In the genomic region with DNA sequence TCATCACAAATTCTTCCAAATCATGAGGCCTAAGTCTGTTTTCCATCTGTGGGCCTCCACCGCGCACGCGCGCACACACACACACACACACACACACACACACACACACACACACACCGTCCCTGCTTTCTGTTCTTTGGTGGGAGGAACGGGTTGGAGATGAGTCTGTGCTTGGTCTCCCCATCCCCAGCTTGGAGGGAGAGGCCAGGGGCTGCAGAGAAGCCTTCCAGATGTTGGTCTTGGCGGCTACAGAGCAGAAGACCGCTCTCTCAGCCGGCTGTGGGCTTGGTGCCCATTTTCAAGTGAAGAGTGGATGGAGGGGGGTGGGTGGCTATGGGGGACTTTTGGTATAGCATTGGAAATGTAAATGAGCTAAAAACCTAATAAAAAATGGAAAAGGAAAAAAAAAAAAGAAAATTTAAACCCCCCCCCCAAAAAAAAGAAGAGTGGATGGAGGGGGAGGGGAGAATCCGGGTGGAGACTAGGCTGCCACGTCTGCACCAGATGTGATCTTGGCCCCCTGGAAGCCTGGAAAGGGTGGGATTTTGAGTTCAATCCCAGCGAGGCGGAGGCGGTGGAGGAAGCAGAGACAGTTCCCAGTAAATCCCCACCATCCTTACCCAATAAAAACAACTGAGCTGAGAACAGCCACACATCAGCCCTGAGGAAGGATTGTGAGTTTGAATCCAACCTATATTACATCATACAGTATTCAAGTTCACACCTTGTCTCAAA, we compare ENCODE assay signal across 10 mouse cellular contexts. TPM values are rescaled to one million over a fixed set of nuclear protein-coding genes. Genes with fewer than 3 reads are reported as not detected.
DNase-seq lines count a peak whose midpoint lies in the region; ATAC-seq and TF ChIP-seq lines count a peak whose summit lies in the region.
"Had no signal": no experiment of that assay in that cellular context is flagged by ENCODE, and none has a peak within 500 bp of the region (broad histone marks: within the 10 kb centered on the region; RNA-seq: fewer than 3 reads in every experiment).

No protein-coding gene starts in this region.

- peak; percentile 54 to 62 for DNase-seq in heart, adult 2 months
- DNase-seq in ovary, postnatal 10 days (ENCODE audit: low spot score): peak; percentile 16
- no peak for DNase-seq in ovary, postnatal 14 days (ENCODE audit: low spot score)
- DNase-seq in heart, postnatal 36 days: peak; percentile 45 to 49
- peak; percentile 81 for DNase-seq in urinary bladder, postnatal 4 days (ENCODE audit: low spot score in 2 of 2)
- no peak for DNase-seq in layer of hippocampus, adult 9-11 months
- DNase-seq in layer of hippocampus, postnatal 10 days (ENCODE audit: low spot score in 2 of 2): no peak
- DNase-seq: embryo, embryonic 11 days; midbrain, embryonic 14.5 days had no signal

- H3K9ac ChIP-seq in heart, adult 2 months (ENCODE audit: low read depth, low read length): no peak overlapping the region
- no peak overlapping the region for H3K9ac ChIP-seq in heart, embryonic 11.5 days (ENCODE audit: low read depth, low read length)

- 50% methylated on average over 15 of the region's 15 CpGs for WGBS in heart, adult 2 months
- 58% methylated on average over 15 of the region's 15 CpGs for WGBS in heart, embryonic 11.5 days (ENCODE audit: insufficient replicate concordance)

- no peak overlapping the region for H3K4me2 ChIP-seq in heart, embryonic 11.5 days

- intact Hi-C loops in heart, adult 2 months (cut with DNase I): no loop called here
- intact Hi-C loops in heart, postnatal 36 days (cut with DNase I): no loop called here

- no peaks in the 10 kb centered on the region; the same call in 1 of the 2 replicates for H3K4me1 ChIP-seq in heart, adult 2 months (ENCODE audit: control insufficient read depth, insufficient read depth, low read length)
- peaks cover 6% of the 10 kb centered on the region; the same call in 1 of the 2 replicates for H3K4me1 ChIP-seq in heart, embryonic 11.5 days (ENCODE audit: control insufficient read depth, insufficient read depth, low read length)

- no peaks in the 10 kb centered on the region for H3K79me2 ChIP-seq in heart, adult 2 months (replicated peaks; ENCODE audit: control insufficient read depth, insufficient read depth, low read length)

- H3K36me3 ChIP-seq in heart, adult 2 months (ENCODE audit: control insufficient read depth, insufficient read depth, low read length): no peaks in the 10 kb centered on the region
- no peaks in the 10 kb centered on the region for H3K36me3 ChIP-seq in heart, embryonic 11.5 days (ENCODE audit: control insufficient read depth, insufficient read depth, low read length)

- no peak for ATAC-seq in heart, embryonic 11.5 days (replicated peaks; ENCODE audit: insufficient number of reproducible peaks, low FRiP score, low TSS enrichment)

- no peak for TF ChIP-seq EP300 in heart, adult 2 months (IDR thresholded peaks at IDR 0.05; ENCODE audit: insufficient read depth, low read depth, low read length)

- no peak overlapping the region for H3K4me3 ChIP-seq in heart, adult 2 months
- H3K4me3 ChIP-seq in heart, embryonic 11.5 days (ENCODE audit: low read depth, low read length): no peak overlapping the region

- H3K9me3 ChIP-seq in heart, embryonic 11.5 days (replicated peaks; ENCODE audit: control insufficient read depth, low read length): no peaks in the 10 kb centered on the region

- no peak overlapping the region for H3K27ac ChIP-seq in heart, adult 2 months
- no peak overlapping the region for H3K27ac ChIP-seq in heart, embryonic 11.5 days (ENCODE audit: low read depth, low read length)

- H3K27me3 ChIP-seq in heart, adult 2 months (ENCODE audit: control insufficient read depth, insufficient read depth, low read length): no peaks in the 10 kb centered on the region
- peaks cover 3% of the 10 kb centered on the region; the same call in 1 of the 2 replicates for H3K27me3 ChIP-seq in heart, embryonic 11.5 days (ENCODE audit: control insufficient read depth, insufficient read depth, low read length)

- no peak for TF ChIP-seq POLR2A in heart, adult 2 months (IDR thresholded peaks at IDR 0.05; ENCODE audit: insufficient read depth, low read depth, low read length)

- no peak for TF ChIP-seq CTCF in heart, adult 2 months (IDR thresholded peaks at IDR 0.05)

RNA-seq across cellular contexts. Expression of gene S1pr2, which starts 10.5 kb away (rescaled TPM):
- 1 to 10 TPM; 2.8 to 3.2 TPM for total RNA-seq in heart, adult 2 months (2021)
- 4.2 and 6.1 TPM in 2 replicates for polyA plus RNA-seq in heart, adult 2 months (2012; rRNA removed)
- 24.6 and 26.5 TPM in 2 replicates for polyA plus RNA-seq in heart, embryonic 11.5 days (2014; fragmentation: Nextera tagmentation; extraction: Ambion mirVana)
- total RNA-seq in heart, postnatal 36 days (2021): 1 to 10 TPM; 3.9 to 5.1 TPM
- 1 to 10 TPM; 3.1 to 4.1 TPM for total RNA-seq in layer of hippocampus, postnatal 10 days (2021)

RNA-seq across cellular contexts. Expression of gene Mrpl4, which starts 15.4 kb away (rescaled TPM):
- total RNA-seq in heart, adult 2 months (2021): 100 to 1,000 TPM; 124 to 130 TPM
- polyA plus RNA-seq in heart, adult 2 months (2012; rRNA removed): 173 and 226 TPM in 2 replicates
- polyA plus RNA-seq in heart, embryonic 11.5 days (2014; fragmentation: Nextera tagmentation; extraction: Ambion mirVana): 140 and 147 TPM in 2 replicates
- total RNA-seq in heart, postnatal 36 days (2021): 100 to 1,000 TPM; 139 to 148 TPM
- total RNA-seq in layer of hippocampus, postnatal 10 days (2021): 10 to 100 TPM; 47.2 to 54.4 TPM

RNA-seq across cellular contexts. Expression of gene Dnmt1, which starts 27.4 kb away (rescaled TPM):
- total RNA-seq in heart, adult 2 months (2021): 10 to 100 TPM; 11.1 to 11.6 TPM
- 9.1 and 11.7 TPM in 2 replicates for polyA plus RNA-seq in heart, adult 2 months (2012; rRNA removed)
- polyA plus RNA-seq in heart, embryonic 11.5 days (2014; fragmentation: Nextera tagmentation; extraction: Ambion mirVana): 50.5 and 59.3 TPM in 2 replicates
- 10 to 100 TPM; 13.0 to 13.6 TPM for total RNA-seq in heart, postnatal 36 days (2021)
- total RNA-seq in layer of hippocampus, postnatal 10 days (2021): 10 to 100 TPM; 47.4 to 52.1 TPM

RNA-seq across cellular contexts. Expression of gene Icam1, which starts 28.7 kb away (rescaled TPM):
- 1 to 10 TPM; 7.6 to 9.2 TPM for total RNA-seq in heart, adult 2 months (2021)
- 12.4 and 15.3 TPM in 2 replicates for polyA plus RNA-seq in heart, adult 2 months (2012; rRNA removed)
- 8.1 and 8.5 TPM in 2 replicates for polyA plus RNA-seq in heart, embryonic 11.5 days (2014; fragmentation: Nextera tagmentation; extraction: Ambion mirVana)
- total RNA-seq in heart, postnatal 36 days (2021): 1 to 10 TPM; 8.5 to 9.9 TPM
- 1 to 10 TPM; 3.0 to 3.9 TPM for total RNA-seq in layer of hippocampus, postnatal 10 days (2021)

RNA-seq across cellular contexts. Expression of gene Icam4, which starts 42.1 kb away (rescaled TPM):
- total RNA-seq in heart, adult 2 months (2021): 1 to 10 TPM in 1 of 2 experiments, under 1 TPM in 1; 0.84 to 1.0 TPM
- polyA plus RNA-seq in heart, adult 2 months (2012; rRNA removed): 0.70 and 1.4 TPM in 2 replicates
- 18.9 and 25.4 TPM in 2 replicates for polyA plus RNA-seq in heart, embryonic 11.5 days (2014; fragmentation: Nextera tagmentation; extraction: Ambion mirVana)
- total RNA-seq in heart, postnatal 36 days (2021): 1 to 10 TPM in 1 of 2 experiments, under 1 TPM in 1; 0.65 to 1.1 TPM
- under 1 TPM in 1 of 2 experiments, not detected in 1; 0.56 TPM for total RNA-seq in layer of hippocampus, postnatal 10 days (2021)
- polyA plus RNA-seq: midbrain, embryonic 14.5 days had no signal

Comparison
In these comparisons a context has a peak if more than half of its experiments do, and no peak if none do; other contexts are left out.
1. DNase-seq: peak in heart, adult 2 months (2 of 2), ovary, postnatal 10 days (single experiment), heart, postnatal 36 days (2 of 2) and urinary bladder, postnatal 4 days (2 of 2); none in ovary, postnatal 14 days (single experiment), layer of hippocampus, adult 9-11 months (single experiment) and layer of hippocampus, postnatal 10 days (0 of 2).